Mouse (Mus musculus): Measurements from ENCODE around the gene Cmtm6.

DNA sequence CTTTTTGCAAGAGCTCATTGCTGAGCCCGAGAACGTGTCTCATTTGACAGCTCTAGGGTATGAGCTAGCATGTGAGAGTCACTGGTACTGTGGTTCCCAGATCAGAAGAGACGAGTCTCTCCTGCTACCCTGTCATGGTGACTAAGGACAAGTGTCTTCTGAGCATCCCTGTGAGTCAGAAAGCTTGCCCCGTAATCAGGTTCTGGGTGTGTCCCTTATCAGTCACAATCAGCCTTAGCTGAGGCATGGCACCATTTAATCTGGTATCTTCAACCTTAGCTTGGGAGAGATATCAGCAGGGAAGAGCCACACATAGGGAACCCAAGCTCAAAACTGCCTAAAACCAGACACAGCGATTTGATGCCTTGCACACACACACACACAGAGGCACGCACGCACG, 57.8 kb downstream of the Cmtm6 start:
- TF ChIP-seq POLR2A (IDR thresholded peaks at IDR 0.05; ENCODE audit: low read depth, low read length) = no peak
- no peak for TF ChIP-seq CTCF (IDR thresholded peaks at IDR 0.05; ENCODE audit: extremely low read depth, insufficient read depth, insufficient read length, insufficient replicate concordance)
